Mouse (Mus musculus) testis, adult 2 months (tissue): ENCODE results near the gene Col19a1.

Source experiments
- CTCF ChIP-seq: fragments of 200-500 bp; IDR thresholded peaks from 2 replicates; pipeline ENCODE4 v1.5.1; 2012; ENCODE audit warnings: low read depth, mild to moderate bottlenecking, inconsistent platforms, low read length, moderate library complexity; ENCODE audit not compliant: control insufficient read depth, insufficient read depth, insufficient replicate concordance
- POLR2A ChIP-seq: fragments of 200-500 bp; IDR thresholded peaks from 2 replicates; pipeline ENCODE4 v1.6.1; 2012; ENCODE audit warnings: low read depth, mild to moderate bottlenecking, inconsistent platforms, low read length, moderate library complexity; ENCODE audit not compliant: control insufficient read depth

- TF ChIP-seq CTCF, result no peak; the same call in 1 of the 2 replicates
- TF ChIP-seq POLR2A, result no peak
Measured at GRCm38 (mm10) chr1:24249105-24249664, 338.1 kb downstream of the Col19a1 start.
